Mouse (Mus musculus) gastrocnemius, adult 8-10 months (tissue): ENCODE data around the gene Tcta. TPM values are rescaled to one million over a fixed set of nuclear protein-coding genes. Genes with fewer than 3 reads are reported as not detected.
"Not testable (repeated sequence)": the region's sequence is repeated elsewhere in the genome, so short reads cannot be mapped to it uniquely, and the experiment has no call there.

Experiments
- DNase-seq, 2 experiments: peaks; one replicate each; pipeline ENCODE4 v3.0.0; 2022; ENCODE audit warnings: low spot score in 2 of 2
- total RNA-seq, 4 experiments: library from RNA; stranded (reverse); gene quantifications; 2 replicates each; pipeline ENCODE4 v1.2.4; 2022

Gene Tcta
- total RNA-seq, 4 experiments from 2014 or later, result 30.8 to 37.3 (median 34.3) TPM

GRCm38 (mm10) chr9:108272691-108273090, 33.3 kb downstream of the Tcta start:
- DNase-seq, result no peak

DNA sequence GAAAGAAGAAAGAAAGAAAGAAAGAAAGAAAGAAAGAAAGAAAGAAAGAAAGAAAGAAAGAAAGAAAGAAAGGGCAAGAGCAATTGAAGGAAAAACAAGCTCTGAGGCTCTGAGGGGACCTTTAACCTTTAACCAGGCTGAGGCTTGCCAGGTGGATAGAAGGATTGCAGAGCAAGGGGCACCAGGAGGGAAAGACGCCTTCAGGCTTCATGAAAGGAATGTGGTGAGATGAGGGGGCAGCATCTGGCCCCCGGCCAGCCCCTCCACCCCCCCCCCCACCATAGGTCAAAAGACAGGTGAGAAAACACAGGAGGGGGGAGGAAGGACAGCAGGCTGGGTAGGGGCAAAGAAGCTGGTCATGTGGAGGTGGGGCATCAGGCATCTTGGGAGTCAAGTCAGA, 34.0 kb downstream of the Tcta start:
- no peak for DNase-seq

DNA sequence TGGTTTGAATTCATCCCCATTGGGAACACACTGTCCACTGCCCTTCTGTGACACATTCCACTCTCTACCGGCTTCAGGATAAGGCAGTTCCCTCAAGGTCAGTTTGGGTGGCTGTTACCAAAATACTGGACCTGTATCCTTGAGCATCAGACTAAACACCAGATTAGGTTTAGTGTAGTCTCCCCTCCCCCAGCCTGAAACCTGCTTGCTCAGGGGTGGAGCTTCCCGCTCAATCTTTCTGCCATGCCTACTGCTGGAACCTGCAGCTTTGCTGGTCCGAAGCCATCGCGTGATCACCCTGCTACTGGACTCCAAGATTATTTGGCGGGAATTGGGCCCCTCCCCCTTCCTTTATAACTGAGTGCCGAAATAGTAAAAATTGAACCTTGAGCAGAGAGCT, 37.3 kb downstream of the Tcta start:
- DNase-seq, result not testable (repeated sequence)

DNA sequence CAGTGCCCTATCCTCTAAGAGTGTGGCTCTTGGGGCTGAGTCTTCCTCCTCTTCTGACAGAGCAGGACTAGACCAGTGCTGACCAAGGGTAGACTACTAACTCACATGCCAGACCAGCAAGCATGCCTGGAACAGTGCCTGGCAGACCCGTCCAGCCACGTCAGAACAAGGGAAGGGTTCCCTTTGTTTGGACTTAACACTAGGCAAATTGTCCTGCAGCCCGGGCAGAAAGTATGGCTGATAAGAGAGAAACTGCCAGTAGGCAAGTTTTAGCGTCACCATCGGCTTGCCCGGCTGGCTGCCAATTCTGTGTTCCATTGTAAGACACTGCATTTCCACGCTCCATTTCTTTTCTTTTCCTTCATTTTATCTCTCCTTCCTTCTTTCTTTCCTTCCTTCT, 38.3 kb downstream of the Tcta start:
- no peak for DNase-seq

GRCm38 (mm10) chr9:108266261-108266935, 39.6 kb downstream of the Tcta start:
- no peak for DNase-seq

DNA sequence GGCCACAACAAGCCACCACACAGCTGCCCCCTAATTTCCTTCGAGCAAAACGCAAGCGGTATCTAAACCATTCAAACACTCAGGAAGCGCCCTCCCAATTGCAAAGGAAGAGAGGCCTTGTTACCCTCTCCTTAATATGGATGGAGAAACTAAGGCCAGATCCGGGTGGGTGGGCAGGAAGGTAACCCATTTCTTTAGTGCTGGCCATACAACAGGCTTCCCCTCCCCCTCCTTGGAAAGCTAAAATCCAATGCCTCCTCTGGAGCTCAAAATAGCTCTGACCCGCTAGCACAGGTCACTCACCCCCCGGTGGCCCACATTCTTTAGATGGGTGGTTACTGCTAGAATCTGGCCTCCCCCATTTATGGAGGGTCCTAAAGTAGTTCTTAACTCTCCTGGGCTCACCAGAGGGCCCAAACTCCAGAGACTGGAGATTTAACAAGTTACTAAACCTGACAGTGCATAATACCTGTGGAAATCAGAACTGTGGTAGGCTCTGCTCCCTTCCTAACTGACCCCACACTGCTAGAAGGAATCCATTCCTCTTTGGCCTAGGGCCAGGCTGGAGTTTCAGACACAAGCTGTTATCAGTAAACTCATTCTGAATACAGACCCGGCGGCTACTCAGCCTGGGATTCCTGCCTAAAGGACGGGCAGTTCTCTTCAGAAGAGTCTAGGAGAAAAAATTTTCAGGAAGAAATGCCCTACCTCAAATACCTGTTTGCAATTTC, 41.6 kb downstream of the Tcta start:
- peak; percentile 44 to 51 for DNase-seq

DNA sequence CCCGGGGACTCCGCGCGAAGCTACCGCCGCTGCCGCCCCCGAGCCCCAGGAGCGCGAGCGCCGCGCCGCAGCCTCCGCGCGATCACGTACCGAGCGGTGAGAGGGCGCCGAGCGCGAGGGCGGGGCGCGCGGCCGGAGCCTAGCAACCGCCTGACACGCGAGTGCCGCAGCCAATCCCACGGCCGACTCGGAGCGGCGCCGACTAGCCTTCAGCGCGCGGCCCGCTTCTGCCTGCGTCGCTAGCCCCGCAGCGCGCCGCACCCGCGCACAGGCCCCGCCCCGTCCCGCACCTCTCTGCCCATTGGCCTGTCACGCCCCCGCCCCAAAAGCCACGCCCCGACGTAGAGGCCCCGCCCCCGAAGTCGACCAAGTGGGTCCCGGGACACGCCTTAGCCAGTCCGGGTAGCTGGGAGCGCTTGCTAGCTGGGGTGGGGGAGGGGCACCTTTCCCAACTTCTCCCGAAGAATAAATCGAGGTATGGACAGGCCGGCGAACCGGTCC, 42.2 kb downstream of the Tcta start, which contains the start of gene Dag1:
Gene Dag1 (minus strand): TSS at position 269 of the 501 bp plus-strand sequence.
- peak; percentile 99 for DNase-seq

- peak in 1 of 2 experiments; percentile 37 for DNase-seq
Measured at GRCm38 (mm10) chr9:108263131-108263681, 42.8 kb downstream of the Tcta start.

GRCm38 (mm10) chr9:108262494-108263049, 43.4 kb downstream of the Tcta start:
- peak; percentile 35 to 43 for DNase-seq

DNA sequence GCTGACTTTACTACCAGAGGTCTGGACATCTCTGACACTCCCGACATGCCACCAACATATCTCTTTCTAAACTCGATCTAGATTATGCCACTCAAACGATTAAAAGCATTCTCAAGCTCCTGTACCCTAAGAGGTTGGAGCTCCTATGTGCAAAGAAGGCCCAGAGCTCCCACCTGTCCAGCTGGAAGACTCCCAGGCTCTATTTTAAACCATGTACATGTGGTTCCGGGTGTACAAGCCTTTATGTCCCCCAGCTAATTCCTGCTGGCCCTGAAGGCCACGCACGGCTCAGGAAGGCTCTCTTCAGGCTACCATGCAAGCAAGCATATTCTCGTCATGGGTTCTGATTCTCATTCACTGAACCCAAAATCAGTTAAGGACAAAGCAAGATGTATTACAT, 44.1 kb downstream of the Tcta start:
- DNase-seq, result peak; percentile 39 to 40

GRCm38 (mm10) chr9:108260526-108260925, 45.4 kb downstream of the Tcta start:
- no peak for DNase-seq

Other genes with a start within 250 kb of the Tcta start
- gene Mst1, start 225.7 kb downstream of the Tcta start, total RNA-seq, result under 1 TPM in 1 of 4 experiments, not detected in 3; 0.40 TPM
- 100 to 1,000 TPM; 137 to 185 (median 161) TPM for gene Rnf123, start 222.8 kb downstream of the Tcta start, total RNA-seq
- gene Apeh, start 211.6 kb downstream of the Tcta start, total RNA-seq, result 10 to 100 TPM; 29.4 to 43.5 (median 33.6) TPM
- gene Bsn, start 115.8 kb downstream of the Tcta start, total RNA-seq, result under 1 TPM; 0.02 to 0.07 (median 0.04) TPM
- gene Dag1, start 42.2 kb downstream of the Tcta start, total RNA-seq, result 100 to 1,000 TPM; 159 to 203 (median 172) TPM
- gene Nicn1, start 15.7 kb downstream of the Tcta start, total RNA-seq, result 10 to 100 TPM in 3 of 4 experiments, 1 to 10 TPM in 1; 8.0 to 13.5 (median 12.4) TPM
- 1 to 10 TPM in 1 of 4 experiments, under 1 TPM in 3; 0.32 to 1.3 (median 0.54) TPM for gene Amt, start 9.3 kb downstream of the Tcta start, total RNA-seq
- 100 to 1,000 TPM in 2 of 4 experiments, 10 to 100 TPM in 2; 87.6 to 104 (median 99.6) TPM for gene Rhoa, start within 50 bp of the Tcta start, total RNA-seq
- gene Gpx1, start 32.7 kb upstream of the Tcta start, total RNA-seq, result 10 to 100 TPM; 66.3 to 72.7 (median 68.8) TPM
- gene Usp4, start 41.7 kb upstream of the Tcta start, total RNA-seq, result 10 to 100 TPM; 72.7 to 90.9 (median 87.3) TPM
- 1 to 10 TPM in 2 of 4 experiments, under 1 TPM in 2; 0.53 to 1.3 (median 0.97) TPM for gene 1700102P08Rik, start 86.6 kb upstream of the Tcta start, total RNA-seq
- gene Ccdc36, start 122.3 kb upstream of the Tcta start, total RNA-seq, result not detected
- not detected for gene BC048562, start 130.3 kb upstream of the Tcta start, total RNA-seq
- 10 to 100 TPM; 13.8 to 21.0 (median 16.3) TPM for gene Ccdc71, start 154.4 kb upstream of the Tcta start, total RNA-seq
- gene Klhdc8b, start 155.4 kb upstream of the Tcta start, total RNA-seq, result 1 to 10 TPM; 1.3 to 2.7 (median 2.2) TPM
- 100 to 1,000 TPM; 112 to 139 (median 128) TPM for gene Lamb2, start 173.6 kb upstream of the Tcta start, total RNA-seq
- gene Usp19, start 184.4 kb upstream of the Tcta start, total RNA-seq, result 100 to 1,000 TPM; 118 to 134 (median 128) TPM
- 100 to 1,000 TPM in 1 of 4 experiments, 10 to 100 TPM in 3; 78.6 to 107 (median 95.6) TPM for gene Qars, start 201.5 kb upstream of the Tcta start, total RNA-seq
- 10 to 100 TPM; 44.8 to 59.1 (median 55.7) TPM for gene Qrich1, start 210.6 kb upstream of the Tcta start, total RNA-seq